Mouse (Mus musculus): ENCODE measurements around the gene Zbtb25. TPM values are rescaled to one million over a fixed set of nuclear protein-coding genes. Genes with fewer than 3 reads are reported as not detected.

Gene Zbtb25
- polyA plus RNA-seq, 1 experiment from 2014 or later: 4.4 TPM

DNA sequence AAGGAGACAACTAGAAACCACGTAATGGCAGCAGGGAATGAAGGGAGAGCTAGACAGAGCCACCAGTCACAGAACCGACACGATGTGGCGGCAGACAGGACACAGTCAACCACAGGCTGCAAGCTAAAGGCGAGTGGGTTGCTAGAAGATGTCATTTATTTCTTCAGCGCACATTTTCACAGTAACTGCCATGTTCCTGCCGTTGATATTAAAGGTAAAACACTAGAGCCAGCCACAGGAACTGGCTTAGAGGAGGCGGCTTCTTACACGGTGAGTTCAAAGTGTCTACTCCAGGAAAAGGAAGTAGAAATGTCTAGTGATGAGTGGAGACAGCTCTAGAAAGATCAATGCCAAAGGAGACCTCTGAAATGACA, 7.1 kb downstream of the Zbtb25 start:
- H3K9ac ChIP-seq (replicated peaks): no peak overlapping the region
- peaks cover 24% of the 10 kb centered on the region for H3K4me1 ChIP-seq (ENCODE audit: insufficient read depth)
- H3K36me3 ChIP-seq (replicated peaks; ENCODE audit: insufficient read depth, low read length): no peaks in the 10 kb centered on the region
- ATAC-seq (no peak), DNase-seq (no peak)
- peak overlapping the region; percentile 66 for H3K27ac ChIP-seq (ENCODE audit: low read depth)
- 46% methylated on average over 9 of the region's 9 CpGs for WGBS (ENCODE audit: insufficient replicate concordance)
- no peak overlapping the region for H3K4me3 ChIP-seq (ENCODE audit: low read depth, low read length)
- TF ChIP-seq EP300 (IDR thresholded peaks at IDR 0.05; ENCODE audit: low read depth): no peak
- TF ChIP-seq CTCF (IDR thresholded peaks at IDR 0.05; ENCODE audit: low read depth): no peak
- peak overlapping the region; percentile 38 for H3K4me2 ChIP-seq (ENCODE audit: low read depth, low read length)
- H3K9me3 ChIP-seq (ENCODE audit: low read length): no peaks in the 10 kb centered on the region
- no peaks in the 10 kb centered on the region for H3K27me3 ChIP-seq (ENCODE audit: insufficient read depth, low read length)

DNA sequence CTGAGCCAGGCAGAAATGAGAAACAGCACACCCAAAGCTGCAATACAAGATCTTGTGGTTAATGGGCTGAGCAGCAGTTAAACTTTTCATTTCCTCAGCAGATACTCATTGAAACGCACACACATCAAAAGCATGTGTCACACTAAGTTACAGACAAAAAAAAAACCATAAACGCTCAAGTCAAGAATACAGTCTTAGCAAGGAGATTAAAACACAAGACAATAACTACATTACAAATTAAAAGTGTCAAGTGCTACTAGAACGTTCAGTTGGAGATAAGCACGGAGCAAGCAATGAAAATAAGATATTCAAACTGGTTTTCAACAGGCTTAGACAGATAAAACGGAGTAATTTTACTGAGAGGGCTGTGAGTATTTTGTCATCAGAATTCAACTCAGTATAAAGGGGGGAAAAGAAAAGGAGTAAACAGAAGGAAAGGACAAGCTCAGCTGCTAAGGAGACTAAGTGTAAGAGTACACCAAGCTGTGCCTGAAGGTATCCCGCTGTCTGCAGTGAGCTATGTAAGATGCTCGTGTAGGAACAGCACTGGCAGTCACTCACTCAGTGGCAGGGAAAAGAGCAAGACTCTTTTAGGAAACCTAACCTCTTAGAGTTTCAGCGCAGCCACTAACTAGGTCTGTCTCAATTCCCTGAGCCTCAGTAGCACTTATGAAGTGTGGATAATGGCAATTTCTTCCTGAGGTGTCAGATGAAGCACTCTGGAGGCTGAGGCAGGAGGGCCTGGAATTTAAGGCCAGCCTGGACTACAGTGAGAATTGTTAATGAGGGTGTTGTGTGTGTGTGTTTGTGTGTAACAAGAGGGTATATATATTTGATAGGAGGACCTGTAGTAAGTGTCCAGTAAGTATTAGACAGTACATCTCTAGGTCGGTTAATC, 7.7 kb downstream of the Zbtb25 start:
- TF ChIP-seq EP300 (IDR thresholded peaks at IDR 0.05; ENCODE audit: low read depth): peak; percentile 85
- TF ChIP-seq CTCF (IDR thresholded peaks at IDR 0.05; ENCODE audit: low read depth): no peak
- Histone ChIP-seq H3K9ac (replicated peaks) (peak overlapping the region; percentile 36; the same call in 1 of the 2 replicates), H3K4me1 (ENCODE audit: insufficient read depth) (peaks cover 18% of the 10 kb centered on the region), H3K27ac (ENCODE audit: low read depth) (peak overlapping the region; percentile 66), H3K4me2 (ENCODE audit: low read depth, low read length) (peak overlapping the region; percentile 38), H3K9me3 (ENCODE audit: low read length) (no peaks in the 10 kb centered on the region), H3K27me3 (ENCODE audit: insufficient read depth, low read length) (no peaks in the 10 kb centered on the region), H3K4me3 (ENCODE audit: low read depth, low read length) (no peak overlapping the region), H3K36me3 (replicated peaks; ENCODE audit: insufficient read depth, low read length) (no peaks in the 10 kb centered on the region)
- DNase-seq (no peak), ATAC-seq (peak; percentile 47)
- 41% methylated on average over 9 of the region's 9 CpGs for WGBS (ENCODE audit: insufficient replicate concordance)

DNA sequence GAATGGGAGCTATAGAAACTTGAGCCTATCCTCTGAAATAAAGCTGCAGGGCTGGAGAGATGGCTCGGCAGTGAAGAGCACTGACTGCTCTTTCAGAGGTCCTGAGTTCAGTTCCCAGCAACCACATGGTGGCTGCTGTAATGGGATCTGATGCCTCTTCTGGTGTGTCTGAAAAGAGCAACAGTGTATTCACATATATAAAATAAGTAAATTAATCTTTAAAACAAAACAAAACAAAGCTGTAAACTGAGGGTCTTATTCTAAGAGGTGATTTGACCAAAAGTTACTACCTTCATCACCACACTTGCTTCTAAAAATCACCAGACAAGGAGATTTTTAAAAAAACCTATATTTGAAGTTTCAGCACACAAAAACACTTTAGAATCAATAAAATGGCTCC, 8.5 kb downstream of the Zbtb25 start:
- DNase-seq (no peak), ATAC-seq (no peak)
- Histone ChIP-seq H3K27ac (ENCODE audit: low read depth) (no peak overlapping the region), H3K4me2 (ENCODE audit: low read depth, low read length) (no peak overlapping the region), H3K9ac (replicated peaks) (no peak overlapping the region), H3K4me1 (ENCODE audit: insufficient read depth) (peaks cover 18% of the 10 kb centered on the region), H3K27me3 (ENCODE audit: insufficient read depth, low read length) (no peaks in the 10 kb centered on the region), H3K9me3 (ENCODE audit: low read length) (no peaks in the 10 kb centered on the region), H3K36me3 (replicated peaks; ENCODE audit: insufficient read depth, low read length) (no peaks in the 10 kb centered on the region), H3K4me3 (ENCODE audit: low read depth, low read length) (no peak overlapping the region)
- WGBS (ENCODE audit: insufficient replicate concordance): 64% methylated on average over 1 of the region's 1 CpGs
- TF ChIP-seq EP300 (IDR thresholded peaks at IDR 0.05; ENCODE audit: low read depth): no peak
- no peak for TF ChIP-seq CTCF (IDR thresholded peaks at IDR 0.05; ENCODE audit: low read depth)

- no peaks in the 10 kb centered on the region for H3K9me3 ChIP-seq (ENCODE audit: low read length)
- no peak for ATAC-seq
- no peaks in the 10 kb centered on the region for H3K27me3 ChIP-seq (ENCODE audit: insufficient read depth, low read length)
- no peak for DNase-seq
- peaks cover 17% of the 10 kb centered on the region; the same call in 1 of the 2 replicates for H3K36me3 ChIP-seq (replicated peaks; ENCODE audit: insufficient read depth, low read length)
- WGBS (ENCODE audit: insufficient replicate concordance): 79% methylated on average over 8 of the region's 8 CpGs
- TF ChIP-seq CTCF (IDR thresholded peaks at IDR 0.05; ENCODE audit: low read depth) (no peak), EP300 (IDR thresholded peaks at IDR 0.05; ENCODE audit: low read depth) (no peak)
- H3K4me2 ChIP-seq (ENCODE audit: low read depth, low read length): no peak overlapping the region
- H3K27ac ChIP-seq (ENCODE audit: low read depth): no peak overlapping the region
- H3K4me3 ChIP-seq (ENCODE audit: low read depth, low read length): no peak overlapping the region
- H3K4me1 ChIP-seq (ENCODE audit: insufficient read depth): no peaks in the 10 kb centered on the region; the same call in 1 of the 2 replicates
- H3K9ac ChIP-seq (replicated peaks): no peak overlapping the region
Measured at GRCm38 (mm10) chr12:76349680-76350220, 19.7 kb downstream of the Zbtb25 start.

DNA sequence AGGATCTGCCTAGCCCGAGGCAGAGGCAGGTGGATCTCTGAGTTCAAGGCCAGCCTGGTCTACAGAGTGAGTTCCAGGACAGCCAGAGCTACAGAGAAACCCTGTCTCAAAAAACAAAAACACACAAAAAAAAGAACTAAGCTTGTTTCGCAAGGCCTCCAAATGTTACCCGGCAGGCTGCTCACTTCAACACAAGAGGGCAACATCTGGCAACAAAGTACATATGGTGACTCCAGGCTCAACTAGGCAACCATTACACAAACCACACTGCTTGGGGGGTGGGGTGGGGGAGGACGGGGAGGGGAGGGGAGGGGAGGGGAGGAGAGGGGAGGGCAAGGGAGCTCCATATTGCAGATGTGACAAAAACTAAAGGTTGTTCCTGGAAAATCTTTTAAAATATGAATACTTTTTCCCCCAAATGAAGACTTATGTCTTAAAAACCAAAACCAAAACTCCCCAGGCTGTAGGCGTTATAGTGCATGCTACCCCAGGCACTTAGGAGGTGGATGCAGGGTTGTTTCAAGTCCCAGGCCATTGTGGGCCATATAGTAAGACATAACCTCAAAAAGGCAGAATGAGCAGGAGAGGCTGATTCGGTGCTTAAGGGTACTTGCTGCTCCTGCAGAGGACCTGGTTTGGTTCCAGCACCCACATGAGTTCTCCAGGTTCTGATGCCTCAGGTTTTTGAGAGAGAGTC, 23.5 kb downstream of the Zbtb25 start:
- Histone ChIP-seq H3K27me3 (ENCODE audit: insufficient read depth, low read length) (no peaks in the 10 kb centered on the region), H3K9me3 (ENCODE audit: low read length) (no peaks in the 10 kb centered on the region), H3K9ac (replicated peaks) (no peak overlapping the region), H3K27ac (ENCODE audit: low read depth) (no peak overlapping the region), H3K4me2 (ENCODE audit: low read depth, low read length) (no peak overlapping the region), H3K4me1 (ENCODE audit: insufficient read depth) (no peaks in the 10 kb centered on the region; the same call in 1 of the 2 replicates), H3K36me3 (replicated peaks; ENCODE audit: insufficient read depth, low read length) (peaks cover 13% of the 10 kb centered on the region; the same call in 1 of the 2 replicates), H3K4me3 (ENCODE audit: low read depth, low read length) (no peak overlapping the region)
- TF ChIP-seq CTCF (IDR thresholded peaks at IDR 0.05; ENCODE audit: low read depth): peak; percentile 71
- TF ChIP-seq EP300 (IDR thresholded peaks at IDR 0.05; ENCODE audit: low read depth): no peak
- DNase-seq: peak; percentile 51
- 63% methylated on average over 5 of the region's 6 CpGs for WGBS (ENCODE audit: insufficient replicate concordance)
- ATAC-seq: peak; percentile 76

DNA sequence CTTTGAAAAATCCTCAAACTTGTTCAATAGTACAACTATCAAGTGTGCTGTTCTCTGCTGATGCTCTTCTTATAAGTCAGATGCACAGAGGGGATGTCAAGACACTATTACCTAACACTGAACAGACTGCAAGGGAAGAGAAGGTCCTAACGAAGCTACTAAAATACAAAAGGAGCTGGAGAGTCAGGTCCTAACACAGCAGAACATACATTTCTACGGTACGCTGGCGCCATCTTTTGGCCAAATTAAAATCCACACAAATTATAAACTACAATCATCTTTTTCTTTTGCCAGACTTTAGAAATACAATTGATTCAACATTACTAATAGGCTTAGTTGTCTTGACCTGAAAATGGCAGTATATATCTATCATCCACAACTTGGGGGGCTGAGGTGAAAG, 28.3 kb downstream of the Zbtb25 start:
- WGBS (ENCODE audit: insufficient replicate concordance): 3% methylated on average over 4 of the region's 4 CpGs
- Histone ChIP-seq H3K27me3 (ENCODE audit: insufficient read depth, low read length) (no peaks in the 10 kb centered on the region), H3K27ac (ENCODE audit: low read depth) (no peak overlapping the region), H3K36me3 (replicated peaks; ENCODE audit: insufficient read depth, low read length) (no peaks in the 10 kb centered on the region), H3K4me1 (ENCODE audit: insufficient read depth) (no peaks in the 10 kb centered on the region; the same call in 1 of the 2 replicates), H3K9ac (replicated peaks) (no peak overlapping the region), H3K9me3 (ENCODE audit: low read length) (no peaks in the 10 kb centered on the region), H3K4me3 (ENCODE audit: low read depth, low read length) (no peak overlapping the region), H3K4me2 (ENCODE audit: low read depth, low read length) (no peak overlapping the region)
- peak; percentile 60 for DNase-seq
- TF ChIP-seq CTCF (IDR thresholded peaks at IDR 0.05; ENCODE audit: low read depth): peak; percentile 87
- TF ChIP-seq EP300 (IDR thresholded peaks at IDR 0.05; ENCODE audit: low read depth): no peak
- no peak for ATAC-seq
